Mouse (Mus musculus) ES-Bruce4 (cell line): Measurements from ENCODE around the gene Tead3.
"Not testable (repeated sequence)": the region's sequence is repeated elsewhere in the genome, so short reads cannot be mapped to it uniquely, and the experiment has no call there.

Source experiments
- CTCF ChIP-seq: IDR thresholded peaks from one replicate; pipeline ENCODE4 v1.8.1; 2011; ENCODE audit warnings: low read depth, low read length
- EP300 ChIP-seq: IDR thresholded peaks from 2 replicates; pipeline ENCODE4 v1.6.1; 2011; ENCODE audit warnings: low read depth, low read length; ENCODE audit not compliant: insufficient read depth

- not testable (repeated sequence) for TF ChIP-seq EP300, CTCF
Observed at GRCm38 (mm10) chr17:28330590-28330989, 20.0 kb downstream of the Tead3 start.
